ENCODE assay signal across 11 mouse cellular contexts in genomic region chr15:81219054-81219453, GRCm38 (mm10). TPM values are rescaled to one million over a fixed set of nuclear protein-coding genes. Genes with fewer than 3 reads are reported as not detected.
"Had no signal": no experiment of that assay in that cellular context is flagged by ENCODE, and none has a peak within 500 bp of the region (broad histone marks: within the 10 kb centered on the region; RNA-seq: fewer than 3 reads in every experiment).

No protein-coding gene starts in this region.

- H3K4me3 ChIP-seq: kidney, embryonic 15.5 days; left cerebral cortex, adult 2 months; limb, embryonic 15.5 days; liver, embryonic 12.5 days; midbrain, embryonic 13.5 days had no signal

- H3K27me3 ChIP-seq: limb, embryonic 15.5 days; midbrain, embryonic 13.5 days had no signal

- H3K4me1 ChIP-seq: kidney, embryonic 15.5 days; limb, embryonic 15.5 days; liver, embryonic 12.5 days; midbrain, embryonic 13.5 days had no signal

- ATAC-seq: liver, embryonic 12.5 days; midbrain, embryonic 13.5 days had no signal

- H3K9me3 ChIP-seq: kidney, embryonic 15.5 days; limb, embryonic 15.5 days; liver, embryonic 12.5 days; midbrain, embryonic 13.5 days had no signal

- DNase-seq: kidney, adult 2 months; kidney, postnatal 14 days; lung, embryonic 14.5 days; lung, postnatal 14 days; right cerebral cortex, adult 18-20 months had no signal

- H3K36me3 ChIP-seq: kidney, embryonic 15.5 days; limb, embryonic 15.5 days; liver, embryonic 12.5 days; midbrain, embryonic 13.5 days had no signal

- H3K4me2 ChIP-seq: kidney, embryonic 15.5 days; limb, embryonic 15.5 days; liver, embryonic 12.5 days; lung, embryonic 14.5 days; midbrain, embryonic 13.5 days had no signal

- H3K27ac ChIP-seq: kidney, embryonic 15.5 days; left cerebral cortex, adult 2 months; limb, embryonic 15.5 days; liver, embryonic 12.5 days; midbrain, embryonic 13.5 days had no signal

- H3K9ac ChIP-seq: kidney, embryonic 15.5 days; limb, embryonic 15.5 days; liver, embryonic 12.5 days; lung, embryonic 14.5 days; midbrain, embryonic 13.5 days had no signal

RNA-seq across cellular contexts. Expression of gene Mchr1, which starts 16.2 kb away (rescaled TPM):
- polyA plus RNA-seq: liver, embryonic 12.5 days; spleen, adult 2 months had no signal
